Mouse (Mus musculus): ENCODE data around the gene Mmd2.

GRCm38 (mm10) chr5:142545014-142545795 is 63.4 kb downstream of the Mmd2 start:
- TF ChIP-seq CTCF (IDR thresholded peaks at IDR 0.05; ENCODE audit: low read depth, low read length) (no peak), POLR2A (IDR thresholded peaks at IDR 0.05; ENCODE audit: borderline replicate concordance, low read depth, low read length) (no peak)

Data from bone marrow macrophage, adult 2 months (primary cell).